Mouse (Mus musculus) brain, embryonic 14.5 days (tissue): ENCODE data around the gene Sgk1. TPM values are rescaled to one million over a fixed set of nuclear protein-coding genes. Genes with fewer than 3 reads are reported as not detected.

Source experiments
- DNase-seq: peaks from one replicate; pipeline ENCODE4 v3.0.0-alpha.2; 2011; ENCODE audit warnings: low read depth
- CTCF ChIP-seq: fragments of 200-500 bp; IDR thresholded peaks from 2 replicates; pipeline ENCODE4 v1.5.1; 2012; ENCODE audit warnings: inconsistent platforms, mild to moderate bottlenecking, moderate library complexity, borderline replicate concordance; ENCODE audit not compliant: insufficient read depth, insufficient read length; ENCODE audit errors: extremely low read depth
- POLR2A ChIP-seq: fragments of 200-500 bp; IDR thresholded peaks from 2 replicates; pipeline ENCODE4 v1.6.1; 2012; ENCODE audit warnings: mild to moderate bottlenecking, inconsistent platforms, borderline replicate concordance; ENCODE audit not compliant: poor library complexity, insufficient read depth, insufficient read length, severe bottlenecking; ENCODE audit errors: extremely low read depth
- polyA plus RNA-seq: library from polyadenylated mRNA; depleted of rRNA; stranded (reverse); fragments of >200 nt; gene quantifications from 2 replicates; pipeline ENCODE4 v1.2.3, GENCODE M21; 2012

Gene Sgk1
- polyA plus RNA-seq, 1 experiment, result 30.3 TPM

DNA sequence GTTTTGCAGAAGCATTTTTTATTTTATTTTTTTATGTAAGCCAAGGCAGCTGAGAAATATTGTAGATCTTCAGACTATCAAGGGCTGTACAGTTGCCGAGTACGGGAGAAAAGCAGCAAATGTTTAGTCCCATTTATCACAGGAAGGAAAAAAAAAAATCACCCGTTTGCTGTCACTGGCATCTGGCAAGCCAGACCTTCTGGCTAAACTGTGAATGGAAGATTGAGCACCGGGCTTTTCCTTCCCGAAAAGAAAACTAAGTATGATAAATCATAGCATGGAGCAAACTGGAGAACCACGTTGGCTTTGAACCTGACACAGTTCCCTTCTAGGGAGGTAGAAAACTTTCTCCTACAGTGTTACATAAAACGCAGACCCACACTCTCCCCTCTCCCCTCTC is 81.0 kb downstream of the Sgk1 start:
- DNase-seq, result no peak
- TF ChIP-seq CTCF, result no peak
- no peak for TF ChIP-seq POLR2A

DNA sequence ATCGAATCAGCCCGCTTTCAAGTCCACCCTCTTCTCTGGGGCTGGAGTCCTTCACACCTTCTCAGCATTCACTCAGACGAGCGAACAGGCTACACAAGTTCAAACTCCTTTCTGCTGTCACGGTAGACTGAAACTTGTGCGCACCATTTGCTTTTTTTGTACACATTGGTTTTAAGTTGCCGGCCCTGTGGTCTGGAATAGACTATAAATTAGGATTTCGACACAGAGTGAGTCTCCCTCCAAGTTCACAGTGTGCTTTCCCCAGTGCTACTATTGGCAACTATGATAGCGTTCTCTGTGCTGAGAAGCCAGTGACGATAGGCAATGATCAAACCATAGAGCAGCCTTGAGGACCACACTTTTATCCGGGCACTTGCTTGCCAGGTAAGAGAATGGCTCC is 91.7 kb downstream of the Sgk1 start:
- TF ChIP-seq POLR2A (no peak), CTCF (no peak)
- DNase-seq, result no peak

DNA sequence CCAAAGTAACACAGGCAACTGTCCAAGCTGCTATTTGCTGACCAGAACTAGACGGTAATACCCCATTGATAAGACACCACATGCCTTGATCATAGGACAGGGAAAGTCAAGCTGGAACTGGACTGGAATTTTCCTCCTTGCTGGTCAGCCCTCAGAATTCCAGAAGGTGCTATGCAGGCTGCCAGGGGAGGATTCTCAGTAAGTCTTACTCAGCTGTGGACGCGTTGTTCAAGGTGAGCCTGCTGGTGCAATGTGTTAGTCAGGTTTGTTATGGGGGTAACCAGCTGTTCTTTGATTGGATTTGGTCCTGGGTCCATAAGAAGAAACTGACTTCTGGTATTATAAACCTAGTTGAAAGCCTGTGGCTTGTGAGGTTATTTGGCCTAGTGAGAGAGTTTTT is 92.8 kb downstream of the Sgk1 start:
- no peak for DNase-seq
- no peak for TF ChIP-seq POLR2A

DNA sequence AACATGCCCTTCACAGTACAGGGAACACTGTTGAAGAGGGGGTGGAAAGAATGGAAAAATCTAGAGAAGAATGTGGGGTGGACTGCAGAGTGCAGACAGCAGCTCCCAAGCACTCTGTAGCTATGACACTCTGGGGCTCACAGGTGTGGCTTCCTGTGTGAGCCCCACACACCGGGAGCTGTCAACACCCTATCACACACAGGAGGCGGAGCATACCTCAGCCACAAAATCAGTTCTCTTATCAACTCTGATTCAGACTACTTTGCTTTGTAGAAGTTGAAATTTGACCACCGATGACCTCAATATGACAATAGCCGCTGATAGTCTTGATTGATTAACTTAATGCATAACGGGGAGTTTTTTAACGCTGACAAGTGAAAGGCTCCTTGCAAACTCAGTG is 93.4 kb downstream of the Sgk1 start:
- no peak for DNase-seq
- TF ChIP-seq CTCF, result no peak

DNA sequence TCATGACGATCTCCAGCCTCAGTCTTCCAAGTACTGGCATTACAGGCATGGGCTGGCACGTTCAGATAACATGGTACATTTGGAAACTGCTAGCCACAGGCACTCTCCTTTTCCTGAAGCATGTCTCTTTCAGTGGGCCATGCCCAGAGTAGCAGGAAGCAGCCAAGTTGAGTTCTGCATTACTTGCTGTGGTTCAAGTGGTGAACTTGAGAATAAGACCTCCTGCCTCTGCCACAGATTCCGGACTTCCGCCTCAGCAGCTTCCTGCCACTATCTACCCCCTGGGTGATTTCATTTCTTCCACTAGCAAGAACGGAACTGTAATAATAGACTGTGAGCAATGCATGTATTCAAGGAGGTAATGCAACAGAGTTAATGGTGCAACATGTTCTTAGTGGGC is 94.3 kb downstream of the Sgk1 start:
- TF ChIP-seq POLR2A (no peak), CTCF (no peak)

DNA sequence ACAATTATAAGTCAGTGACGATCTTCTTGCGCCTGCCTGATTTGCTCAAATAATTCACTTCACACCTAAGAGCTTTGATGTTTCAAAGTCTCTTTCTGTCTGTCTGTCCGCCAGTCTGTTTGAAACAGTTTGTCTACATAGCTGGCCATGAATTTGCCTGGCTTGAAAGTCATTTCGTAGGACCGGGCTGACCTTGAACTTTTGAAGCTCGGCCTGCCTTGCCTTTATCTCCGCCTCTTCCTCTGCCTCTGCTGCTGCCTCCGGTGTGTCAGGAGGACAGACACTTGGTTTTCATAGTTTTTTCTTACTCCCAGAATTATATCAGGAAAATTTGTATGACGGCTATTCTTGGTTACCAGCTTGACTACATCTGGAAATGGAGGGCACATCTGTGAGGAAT is 96.4 kb downstream of the Sgk1 start:
- no peak for DNase-seq

More for the DNA sequence above, 94.3 kb downstream of the Sgk1 start:
- DNase-seq, result no peak

DNA sequence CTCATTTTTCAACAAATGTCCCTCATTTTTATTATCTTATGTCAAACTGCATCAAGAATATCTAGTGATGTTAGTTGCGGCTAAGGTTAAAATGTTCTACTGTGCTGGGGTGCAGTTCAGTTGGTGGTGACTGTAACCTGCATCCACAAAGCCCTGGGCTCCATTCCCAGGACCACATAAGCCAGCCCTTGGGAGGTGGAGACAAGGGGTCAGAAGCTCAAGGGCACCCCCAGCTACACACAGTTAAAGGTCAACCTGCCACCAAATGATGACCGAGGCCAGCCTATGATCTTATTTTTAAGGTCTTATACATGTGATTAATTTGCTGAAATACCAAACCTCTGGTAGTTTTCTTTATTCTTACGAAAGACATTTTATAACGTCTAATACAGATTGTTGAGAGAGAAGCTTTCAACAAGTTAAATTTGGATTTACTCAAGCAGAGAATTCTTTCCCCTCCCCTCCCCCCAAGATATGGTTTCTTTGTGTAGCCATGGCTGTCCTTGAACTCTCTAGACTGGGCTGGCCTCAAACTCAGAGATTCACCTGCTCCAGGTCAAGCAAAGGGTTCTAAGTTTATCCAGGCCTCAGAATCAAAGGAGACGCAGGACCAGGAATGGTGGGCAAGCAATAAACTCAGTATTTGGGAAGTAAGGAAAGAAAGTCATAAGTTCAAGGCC is 97.4 kb downstream of the Sgk1 start:
- DNase-seq, result no peak
- TF ChIP-seq CTCF (no peak), POLR2A (no peak)

More for the DNA sequence above, 96.4 kb downstream of the Sgk1 start:
- no peak for TF ChIP-seq POLR2A

DNA sequence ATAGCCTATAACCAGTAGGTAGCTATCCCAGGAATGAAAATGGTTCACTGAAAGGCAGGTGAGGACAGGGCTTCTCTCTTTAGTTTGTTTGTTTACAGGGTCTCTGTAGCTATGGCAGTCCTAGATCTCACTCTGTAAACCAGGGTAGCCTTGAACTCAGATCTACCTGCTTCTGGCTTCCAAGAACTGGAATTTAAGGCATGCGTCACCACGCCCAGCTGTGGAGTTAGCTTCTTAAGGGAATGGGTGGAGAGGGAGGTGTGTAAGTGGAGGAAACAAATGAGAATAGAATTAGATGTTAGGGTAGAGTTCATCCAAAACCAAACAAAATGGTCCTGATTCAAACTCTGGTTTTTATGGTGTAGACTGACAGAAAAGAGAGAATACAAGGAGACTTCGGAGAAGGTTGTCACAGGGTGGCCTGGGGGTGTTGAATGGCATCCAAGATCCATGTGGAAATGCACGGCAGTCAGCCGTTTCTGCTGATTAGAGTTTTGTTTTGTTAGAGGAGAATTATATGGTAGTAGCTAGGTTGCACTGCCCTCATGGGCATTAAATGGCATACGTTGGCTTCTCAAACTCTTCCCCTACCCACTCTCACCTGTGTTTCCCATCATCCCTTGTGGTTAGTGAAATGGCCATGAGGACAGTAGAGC is 98.9 kb downstream of the Sgk1 start:
- TF ChIP-seq POLR2A (no peak), CTCF (no peak)
- no peak for DNase-seq

DNA sequence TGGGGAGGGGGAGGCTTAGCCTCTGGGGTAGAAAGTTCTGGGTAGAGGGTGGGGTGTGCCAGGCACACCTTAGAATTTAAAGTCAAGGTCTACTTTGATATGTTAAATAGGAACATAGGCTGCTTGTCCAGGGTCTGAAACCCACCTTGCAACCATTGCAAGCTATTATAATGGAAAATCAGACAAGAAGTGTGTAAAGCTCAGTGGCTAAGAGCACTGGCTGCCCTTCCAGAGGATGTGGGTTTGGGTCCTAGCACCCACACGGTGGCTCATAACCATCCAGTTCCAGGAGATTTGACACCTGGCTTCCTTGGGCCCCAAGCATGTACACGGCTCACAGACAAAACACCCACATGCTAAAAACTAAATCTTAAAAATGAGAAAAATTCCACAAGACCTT is 100.3 kb downstream of the Sgk1 start:
- DNase-seq, result no peak
- TF ChIP-seq POLR2A (no peak), CTCF (no peak)

DNA sequence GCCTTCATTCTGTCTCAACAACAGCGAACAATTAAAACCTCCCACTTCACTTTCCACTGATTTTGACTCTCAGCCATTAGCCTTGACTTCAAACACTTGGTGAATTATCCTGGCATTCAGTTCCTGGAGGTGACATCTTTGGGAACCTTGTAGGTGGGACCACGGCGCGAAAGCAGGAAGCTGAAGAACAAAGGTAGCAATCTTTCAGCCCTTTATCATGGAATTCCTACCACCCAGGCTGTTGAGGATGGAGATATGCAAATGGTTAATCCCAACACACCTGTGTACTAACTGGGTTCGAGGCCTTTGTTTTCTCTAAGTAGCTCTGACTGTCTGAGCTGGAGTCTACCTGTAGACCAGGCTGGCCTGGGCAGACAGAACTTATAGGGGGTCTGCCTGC is 106.5 kb downstream of the Sgk1 start:
- no peak for DNase-seq
- no peak for TF ChIP-seq POLR2A
- no peak for TF ChIP-seq CTCF

DNA sequence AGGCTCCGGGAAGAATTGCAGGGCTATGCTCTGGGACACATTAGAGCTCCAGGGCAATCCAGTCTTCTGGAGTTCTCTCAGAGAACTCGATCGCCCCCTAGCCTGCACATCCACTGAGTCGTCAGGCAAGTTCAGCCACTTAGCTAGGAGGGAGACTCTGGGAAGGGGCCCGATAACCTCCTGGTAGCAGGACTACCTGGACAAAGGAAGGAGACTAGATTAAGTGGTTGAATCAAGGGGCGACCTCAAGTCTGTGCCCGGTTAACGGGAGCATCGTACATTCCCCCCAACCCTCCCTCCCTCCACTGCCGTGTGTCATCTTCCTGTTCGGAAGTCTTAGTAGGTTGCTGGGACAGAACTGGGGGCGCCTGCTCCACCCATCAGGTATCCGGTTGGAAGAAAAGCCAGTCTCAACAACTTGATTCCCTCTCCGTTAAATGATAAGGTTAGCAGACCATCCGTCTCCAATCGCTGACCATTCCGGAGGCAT is 109.4 kb downstream of the Sgk1 start:
- DNase-seq, result peak; percentile 87
- TF ChIP-seq POLR2A (no peak), CTCF (peak; percentile 68)
